Mouse (Mus musculus): ENCODE results near the gene Gm42674.

DNA sequence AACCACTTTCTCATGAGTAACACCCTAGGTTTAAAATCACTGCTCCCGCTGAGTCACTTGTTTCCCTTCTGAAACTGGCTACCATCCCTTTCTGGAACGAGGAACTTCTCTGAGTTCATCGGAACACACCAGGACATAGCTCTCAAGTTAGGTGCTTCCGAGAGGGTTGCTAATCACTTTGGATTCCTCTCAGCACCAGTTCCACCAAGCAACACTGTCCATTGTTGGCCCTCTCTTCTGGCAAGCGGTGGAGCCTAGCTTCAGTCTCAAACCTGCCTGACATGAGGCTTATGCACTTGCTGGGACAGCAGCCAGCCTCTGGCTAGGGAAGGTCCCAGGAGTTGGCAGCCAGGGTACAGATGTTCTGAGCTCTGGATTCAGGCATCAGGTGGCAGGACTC lies 27.0 kb upstream of the Gm42674 start:
- TF ChIP-seq CTCF (IDR thresholded peaks at IDR 0.05) = no peak
- no peak for TF ChIP-seq EP300 (IDR thresholded peaks at IDR 0.05; ENCODE audit: insufficient read depth, low read depth, low read length)
- no peak for TF ChIP-seq POLR2A (IDR thresholded peaks at IDR 0.05; ENCODE audit: insufficient read depth, low read depth, low read length)
